Mouse (Mus musculus) sigmoid colon, adult 10 weeks (tissue): Measurements from ENCODE around the gene Htr5a. TPM values are rescaled to one million over a fixed set of nuclear protein-coding genes. Genes with fewer than 3 reads are reported as not detected.

Source experiments
- polyA plus RNA-seq: library from polyadenylated mRNA; stranded (reverse); fragments of 350-450 nt; fragmentation: Illumina TruSeq; extraction: RNeasy Lipid Tissue Mini Kit (QIAGEN cat#74804); gene quantifications from one replicate; pipeline ENCODE4 v1.2.3, GENCODE M21; 2014; ENCODE audit warnings: low read depth, low replicate concordance

Htr5a gene
- not detected for polyA plus RNA-seq

GRCm38 (mm10) chr5:27841701-27842295 is at the start of gene Htr5a:
Htr5a (plus strand) TSS chr5:27842149.

Other genes starting within 250 kb of the Htr5a start
- 7.0 TPM for gene Paxip1, start 50.5 kb upstream of the Htr5a start, polyA plus RNA-seq
- 231 TPM for gene Insig1, start 229.2 kb downstream of the Htr5a start, polyA plus RNA-seq